Mouse (Mus musculus): ENCODE data around the gene Ric3.

- no peak for TF ChIP-seq CTCF (IDR thresholded peaks at IDR 0.05)
- no peak for TF ChIP-seq POLR2A (IDR thresholded peaks at IDR 0.05; ENCODE audit: insufficient read depth, low read depth, low read length)
- no peak for TF ChIP-seq EP300 (IDR thresholded peaks at IDR 0.05; ENCODE audit: insufficient read depth, low read depth, low read length)
Observed at GRCm38 (mm10) chr7:108996156-108996555, 87.0 kb downstream of the Ric3 start.

All from heart, adult 2 months (tissue).